Mouse (Mus musculus) heart, postnatal 0 days (tissue): ENCODE measurements around the gene Map2. TPM values are rescaled to one million over a fixed set of nuclear protein-coding genes. Genes with fewer than 3 reads are reported as not detected.

Source experiments
- ATAC-seq: fragments of 200-750 bp; cut with Nextera tagmentation; 2 replicates; pipeline ENCODE4 v1.8.0; 2017; ENCODE audit warnings: low read depth, moderate number of reproducible peaks, moderate library complexity; ENCODE audit not compliant: insufficient read depth
- DNase-seq: peaks from one replicate; pipeline ENCODE4 v3.0.0-alpha.2; 2016; ENCODE audit warnings: low spot score
- H3K27ac ChIP-seq: fragments of 300-500 bp; sonication (generic); 2 replicates; pipeline ENCODE4 v1.5.1; 2014; ENCODE audit warnings: low read depth, mild to moderate bottlenecking
- H3K27me3 ChIP-seq: fragments of 300-500 bp; sonication (generic); 2 replicates; pipeline ENCODE4 v1.6.1; 2014; ENCODE audit warnings: low read length, mixed read lengths; ENCODE audit not compliant: control insufficient read depth, insufficient read depth
- H3K36me3 ChIP-seq: fragments of 300-500 bp; sonication (generic); replicated peaks from 2 replicates; pipeline ENCODE4 v1.6.1; 2014; ENCODE audit warnings: low read length, mixed read lengths; ENCODE audit not compliant: control insufficient read depth, insufficient read depth
- H3K4me1 ChIP-seq: fragments of 300-500 bp; sonication (generic); 2 replicates; pipeline ENCODE4 v1.6.1; 2014; ENCODE audit warnings: antibody characterized with exemption; ENCODE audit not compliant: control insufficient read depth, insufficient read depth
- H3K4me2 ChIP-seq: fragments of 300-500 bp; sonication (generic); 2 replicates; pipeline ENCODE4 v1.6.1; 2014; ENCODE audit warnings: low read depth, mild to moderate bottlenecking, low read length, moderate library complexity
- H3K4me3 ChIP-seq: fragments of 300-500 bp; sonication (generic); 2 replicates; pipeline ENCODE4 v1.5.1; 2014; ENCODE audit warnings: low read depth, low read length
- H3K9ac ChIP-seq: fragments of 300-500 bp; sonication (generic); replicated peaks from 2 replicates; pipeline ENCODE4 v1.6.1; 2014; ENCODE audit warnings: low read depth, low read length, mixed read lengths
- H3K9me3 ChIP-seq: fragments of 300-500 bp; sonication (generic); replicated peaks from 2 replicates; pipeline ENCODE4 v1.6.1; 2016; ENCODE audit warnings: low read length; ENCODE audit not compliant: control insufficient read depth
- CTCF ChIP-seq: IDR thresholded peaks from 2 replicates; pipeline ENCODE4 v1.5.1; 2016; ENCODE audit warnings: antibody characterized with exemption, control low read depth, low read depth
- EP300 ChIP-seq: IDR thresholded peaks from 2 replicates; pipeline ENCODE4 v1.6.1; 2016; ENCODE audit warnings: antibody characterized with exemption, low read depth
- WGBS: fragments of 180-500 bp; shearing (Covaris S2); extraction: QIAGEN DNeasy Blood & Tissue Kit; methylation state at CpG from one replicate; pipeline ENCODE4 v1.1.7; 2014; 5-methylcytosine and 5-hydroxymethylcytosine counted together
- polyA plus RNA-seq: library from polyadenylated mRNA; unstranded; fragments of >200 nt; fragmentation: Nextera tagmentation; extraction: Ambion mirVana; gene quantifications from 2 replicates; pipeline ENCODE4 v1.2.1, GENCODE M21; 2015
- total RNA-seq: library from RNA; depleted of rRNA; stranded (reverse); fragments of >200 nt; gene quantifications from 2 replicates; pipeline ENCODE4 v1.2.3, GENCODE M21; 2014; ENCODE audit warnings: low replicate concordance

Gene Map2
- total and polyA plus RNA-seq, 2 experiments from 2014 or later, result 0.97 to 19.9 TPM

GRCm38 (mm10) chr1:66431472-66431871 is 256.4 kb downstream of the Map2 start:
- DNase-seq (no peak), ATAC-seq (no peak)
- no peak overlapping the region for H3K27ac ChIP-seq
- no peak overlapping the region for H3K9ac ChIP-seq
- no peaks in the 10 kb centered on the region for H3K4me1 ChIP-seq
- H3K36me3 ChIP-seq, result no peaks in the 10 kb centered on the region
- no peak overlapping the region for H3K4me2 ChIP-seq
- H3K27me3 ChIP-seq, result no peaks in the 10 kb centered on the region
- TF ChIP-seq CTCF (no peak), EP300 (no peak)
- 78% methylated on average over 6 of the region's 6 CpGs for WGBS
- H3K4me3 ChIP-seq, result no peak overlapping the region
- H3K9me3 ChIP-seq, result no peaks in the 10 kb centered on the region

- H3K36me3 ChIP-seq, result no peaks in the 10 kb centered on the region
- no peak overlapping the region for H3K9ac ChIP-seq
- H3K4me3 ChIP-seq, result no peak overlapping the region
- H3K27ac ChIP-seq, result no peak overlapping the region
- H3K4me2 ChIP-seq, result no peak overlapping the region
- 65% methylated on average over 2 of the region's 2 CpGs for WGBS
- TF ChIP-seq CTCF (no peak), EP300 (no peak)
- ATAC-seq, result no peak
- H3K9me3 ChIP-seq, result no peaks in the 10 kb centered on the region
- H3K4me1 ChIP-seq, result no peaks in the 10 kb centered on the region
- DNase-seq, result no peak
- no peaks in the 10 kb centered on the region for H3K27me3 ChIP-seq
Observed at GRCm38 (mm10) chr1:66438069-66438468, 263.0 kb downstream of the Map2 start.

- H3K27me3 ChIP-seq, result no peaks in the 10 kb centered on the region
- H3K9ac ChIP-seq, result no peak overlapping the region
- no peaks in the 10 kb centered on the region for H3K4me1 ChIP-seq
- no peak for TF ChIP-seq CTCF
- no peak for TF ChIP-seq EP300
- H3K4me2 ChIP-seq, result no peak overlapping the region
- H3K36me3 ChIP-seq, result no peaks in the 10 kb centered on the region
- H3K27ac ChIP-seq, result no peak overlapping the region
- no peak for ATAC-seq
- H3K9me3 ChIP-seq, result no peaks in the 10 kb centered on the region
- WGBS, result 87% methylated on average over 2 of the region's 2 CpGs
- no peak overlapping the region for H3K4me3 ChIP-seq
- DNase-seq, result no peak
Observed at GRCm38 (mm10) chr1:66442922-66443321, 267.8 kb downstream of the Map2 start.

GRCm38 (mm10) chr1:66449471-66449870 is 274.4 kb downstream of the Map2 start:
- H3K4me3 ChIP-seq, result no peak overlapping the region
- H3K4me1 ChIP-seq, result no peaks in the 10 kb centered on the region
- H3K9me3 ChIP-seq, result no peaks in the 10 kb centered on the region
- no peak overlapping the region for H3K4me2 ChIP-seq
- no peak overlapping the region for H3K27ac ChIP-seq
- 55% methylated on average over 2 of the region's 2 CpGs for WGBS
- no peak for TF ChIP-seq CTCF
- no peaks in the 10 kb centered on the region for H3K27me3 ChIP-seq
- ATAC-seq, result no peak
- H3K36me3 ChIP-seq, result no peaks in the 10 kb centered on the region
- DNase-seq, result no peak
- H3K9ac ChIP-seq, result no peak overlapping the region

DNA sequence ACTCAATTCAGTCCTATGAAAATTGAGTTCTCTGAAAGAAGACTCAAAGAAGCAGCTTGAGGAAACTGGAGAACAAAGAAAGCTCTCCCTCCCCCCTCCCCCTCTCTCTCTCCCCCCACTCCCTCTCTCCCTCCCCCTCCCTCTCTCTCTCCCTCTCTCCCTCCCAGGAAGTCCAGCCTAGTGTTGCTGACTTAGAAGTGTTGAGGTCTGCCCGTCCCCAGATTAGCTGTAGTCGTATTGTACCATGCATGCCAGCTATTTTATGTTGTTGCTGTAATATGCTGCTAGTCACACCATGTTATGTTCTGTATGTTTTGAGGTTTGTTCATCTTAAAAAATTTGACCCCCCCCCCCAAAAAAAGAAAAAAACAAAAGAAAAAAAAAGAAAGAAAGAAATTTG is 281.5 kb downstream of the Map2 start:
- TF ChIP-seq CTCF (no peak), EP300 (no peak)
- Histone ChIP-seq H3K4me2 (no peak overlapping the region), H3K4me1 (no peaks in the 10 kb centered on the region), H3K4me3 (no peak overlapping the region), H3K9me3 (no peaks in the 10 kb centered on the region; the same call in 1 of the 2 replicates), H3K27me3 (no peaks in the 10 kb centered on the region), H3K9ac (no peak overlapping the region), H3K36me3 (no peaks in the 10 kb centered on the region), H3K27ac (no peak overlapping the region)
- WGBS, result 15% methylated on average over 2 of the region's 2 CpGs
- DNase-seq (no peak), ATAC-seq (no peak)

DNA sequence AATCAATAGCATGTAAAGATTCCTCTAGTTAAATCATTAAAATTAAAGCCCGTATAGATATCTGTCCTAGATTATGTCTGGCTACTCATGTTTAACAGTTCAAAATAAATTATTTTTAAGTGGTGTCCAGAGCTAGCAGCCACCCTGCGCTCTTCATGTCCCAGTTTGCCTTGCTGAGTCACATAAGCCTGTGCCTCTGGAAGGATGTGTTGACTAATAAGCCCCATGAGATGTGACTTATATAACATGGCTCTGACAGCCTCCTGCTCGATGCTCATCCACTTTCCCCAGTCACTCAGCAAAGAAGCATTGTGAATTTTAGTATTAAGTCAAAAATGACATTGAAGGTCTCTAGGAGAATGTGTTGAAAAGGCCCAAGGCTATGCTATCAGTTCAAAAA is 282.7 kb downstream of the Map2 start:
- H3K27ac ChIP-seq, result no peak overlapping the region
- TF ChIP-seq EP300, result no peak
- no peak for TF ChIP-seq CTCF
- WGBS, result 66% methylated on average over 3 of the region's 3 CpGs

More for the DNA sequence above, 282.7 kb downstream of the Map2 start:
- H3K4me2 ChIP-seq, result no peak overlapping the region
- ATAC-seq, result no peak
- no peaks in the 10 kb centered on the region for H3K4me1 ChIP-seq
- no peak overlapping the region for H3K4me3 ChIP-seq
- no peaks in the 10 kb centered on the region; the same call in 1 of the 2 replicates for H3K9me3 ChIP-seq
- no peaks in the 10 kb centered on the region for H3K27me3 ChIP-seq
- DNase-seq, result no peak
- H3K36me3 ChIP-seq, result no peaks in the 10 kb centered on the region
- no peak overlapping the region for H3K9ac ChIP-seq
